Mouse (Mus musculus): ENCODE results near the gene Slc35b2. TPM values are rescaled to one million over a fixed set of nuclear protein-coding genes. Genes with fewer than 3 reads are reported as not detected.

Slc35b2 gene
- 87.6 and 90.5 TPM in 2 replicates for polyA plus RNA-seq (2016; fragmentation: Nextera tagmentation; extraction: Ambion mirVana)

- H3K9me3 ChIP-seq, result no peaks in the 10 kb centered on the region
- H3K9ac ChIP-seq, result peak within 1 kb of the TSS; percentile 89
- H3K27me3 ChIP-seq (replicated peaks), result no peaks in the 10 kb centered on the region
- H3K4me1 ChIP-seq, result peaks cover 29% of the 10 kb centered on the region
- ATAC-seq (ENCODE audit: low FRiP score, low read depth), result peak; percentile 88
- peak within 1 kb of the TSS; percentile 95 for H3K4me2 ChIP-seq (replicated peaks)
- peaks cover 34% of the 10 kb centered on the region for H3K36me3 ChIP-seq
- WGBS, result 1% methylated on average over 59 of the region's 61 CpGs
- peak within 1 kb of the TSS; percentile 76 for H3K27ac ChIP-seq
- H3K4me3 ChIP-seq, result peak within 1 kb of the TSS; percentile 79
Measured at GRCm38 (mm10) chr17:45563655-45564530, at the start of gene Slc35b2. Gene Slc35b2, plus strand, starts transcription at chr17:45563874.

GRCm38 (mm10) chr17:45515204-45515726 lies 48.4 kb upstream of the Slc35b2 start:
- Histone ChIP-seq H3K27me3 (replicated peaks) (no peaks in the 10 kb centered on the region), H3K9ac (no peak overlapping the region), H3K4me2 (replicated peaks) (no peak overlapping the region), H3K27ac (no peak overlapping the region), H3K4me3 (no peak overlapping the region), H3K4me1 (0 out of 2 replicates have a peak, but pooled peaks cover 3% of the 10 kb centered on the region), H3K36me3 (peaks cover 49% of the 10 kb centered on the region), H3K9me3 (no peaks in the 10 kb centered on the region)
- WGBS, result 62% methylated on average over 15 of the region's 15 CpGs
- ATAC-seq (ENCODE audit: low FRiP score, low read depth), result no peak

GRCm38 (mm10) chr17:45515806-45516205 lies 47.9 kb upstream of the Slc35b2 start:
- ATAC-seq (ENCODE audit: low FRiP score, low read depth), result no peak
- Histone ChIP-seq H3K4me1 (0 out of 2 replicates have a peak, but pooled peaks cover 3% of the 10 kb centered on the region), H3K4me3 (no peak overlapping the region), H3K27me3 (replicated peaks) (no peaks in the 10 kb centered on the region), H3K27ac (no peak overlapping the region), H3K9me3 (no peaks in the 10 kb centered on the region), H3K9ac (no peak overlapping the region), H3K36me3 (peaks cover 49% of the 10 kb centered on the region), H3K4me2 (replicated peaks) (no peak overlapping the region)
- WGBS, result 83% methylated on average over 10 of the region's 10 CpGs

- no peaks in the 10 kb centered on the region for H3K27me3 ChIP-seq (replicated peaks)
- no peaks in the 10 kb centered on the region for H3K9me3 ChIP-seq
- ATAC-seq (ENCODE audit: low FRiP score, low read depth), result peak; percentile 42
- H3K4me1 ChIP-seq, result 0 out of 2 replicates have a peak, but pooled peaks cover 3% of the 10 kb centered on the region
- 54% methylated on average over 8 of the region's 8 CpGs for WGBS
- H3K9ac ChIP-seq, result no peak overlapping the region
- no peak overlapping the region for H3K4me3 ChIP-seq
- no peak overlapping the region for H3K4me2 ChIP-seq (replicated peaks)
- H3K27ac ChIP-seq, result no peak overlapping the region
- H3K36me3 ChIP-seq, result peaks cover 45% of the 10 kb centered on the region
Measured at GRCm38 (mm10) chr17:45516488-45516887, 47.2 kb upstream of the Slc35b2 start.

- Histone ChIP-seq H3K4me3 (no peak overlapping the region), H3K36me3 (peaks cover 43% of the 10 kb centered on the region), H3K4me1 (0 out of 2 replicates have a peak, but pooled peaks cover 3% of the 10 kb centered on the region), H3K27ac (no peak overlapping the region), H3K9ac (no peak overlapping the region), H3K9me3 (no peaks in the 10 kb centered on the region), H3K27me3 (replicated peaks) (no peaks in the 10 kb centered on the region), H3K4me2 (replicated peaks) (no peak overlapping the region)
- ATAC-seq (ENCODE audit: low FRiP score, low read depth), result peak; percentile 13; the same call in 1 of the 2 replicates
- WGBS, result 94% methylated on average over 21 of the region's 21 CpGs
Measured at GRCm38 (mm10) chr17:45517135-45517534, 46.5 kb upstream of the Slc35b2 start.

GRCm38 (mm10) chr17:45517549-45518215 lies 46.0 kb upstream of the Slc35b2 start:
- Histone ChIP-seq H3K9ac (no peak overlapping the region), H3K9me3 (no peaks in the 10 kb centered on the region), H3K27ac (no peak overlapping the region), H3K4me1 (peaks cover 6% of the 10 kb centered on the region; the same call in 1 of the 2 replicates), H3K36me3 (peaks cover 43% of the 10 kb centered on the region), H3K27me3 (replicated peaks) (no peaks in the 10 kb centered on the region), H3K4me2 (replicated peaks) (no peak overlapping the region), H3K4me3 (no peak overlapping the region)
- 0 out of 2 replicates have a peak, but pooled peaks have one; percentile 5 for ATAC-seq (ENCODE audit: low FRiP score, low read depth)
- WGBS, result 94% methylated on average over 28 of the region's 28 CpGs

GRCm38 (mm10) chr17:45518766-45519475 lies 44.8 kb upstream of the Slc35b2 start:
- H3K9ac ChIP-seq, result no peak overlapping the region
- H3K4me1 ChIP-seq, result peaks cover 15% of the 10 kb centered on the region
- H3K36me3 ChIP-seq, result peaks cover 43% of the 10 kb centered on the region
- H3K27me3 ChIP-seq (replicated peaks), result no peaks in the 10 kb centered on the region
- H3K27ac ChIP-seq, result no peak overlapping the region
- H3K4me3 ChIP-seq, result no peak overlapping the region
- no peak overlapping the region for H3K4me2 ChIP-seq (replicated peaks)
- no peaks in the 10 kb centered on the region for H3K9me3 ChIP-seq
- ATAC-seq (ENCODE audit: low FRiP score, low read depth), result no peak
- WGBS, result 80% methylated on average over 12 of the region's 12 CpGs

- 80% methylated on average over 11 of the region's 11 CpGs for WGBS
- Histone ChIP-seq H3K36me3 (peaks cover 43% of the 10 kb centered on the region), H3K9ac (no peak overlapping the region), H3K4me3 (no peak overlapping the region), H3K9me3 (no peaks in the 10 kb centered on the region), H3K4me2 (replicated peaks) (no peak overlapping the region), H3K4me1 (peaks cover 15% of the 10 kb centered on the region), H3K27me3 (replicated peaks) (no peaks in the 10 kb centered on the region), H3K27ac (peak overlapping the region; percentile 46; the same call in 1 of the 2 replicates)
- ATAC-seq (ENCODE audit: low FRiP score, low read depth), result no peak
Measured at GRCm38 (mm10) chr17:45520136-45520535, 43.5 kb upstream of the Slc35b2 start.

GRCm38 (mm10) chr17:45523263-45523662 lies 40.4 kb upstream of the Slc35b2 start, which contains the start of gene Tcte1:
Gene Tcte1, plus strand, starts transcription at chr17:45523434.
- peak; percentile 88 for ATAC-seq (ENCODE audit: low FRiP score, low read depth)
- Histone ChIP-seq H3K9ac (peak within 1 kb of the TSS; percentile 51), H3K4me1 (peaks cover 12% of the 10 kb centered on the region), H3K36me3 (peaks cover 27% of the 10 kb centered on the region), H3K4me3 (peak within 1 kb of the TSS; percentile 33), H3K27me3 (replicated peaks) (peaks cover 6% of the 10 kb centered on the region), H3K4me2 (replicated peaks) (peak within 1 kb of the TSS; percentile 77), H3K9me3 (no peaks in the 10 kb centered on the region), H3K27ac (no peak within 1 kb of the TSS)
- under 1% methylated on average over 21 of the region's 21 CpGs for WGBS

GRCm38 (mm10) chr17:45524961-45525360 lies 38.7 kb upstream of the Slc35b2 start:
- peaks cover 12% of the 10 kb centered on the region for H3K4me1 ChIP-seq
- peaks cover 10% of the 10 kb centered on the region for H3K27me3 ChIP-seq (replicated peaks)
- no peak overlapping the region for H3K4me2 ChIP-seq (replicated peaks)
- H3K36me3 ChIP-seq, result peaks cover 11% of the 10 kb centered on the region
- H3K9me3 ChIP-seq, result no peaks in the 10 kb centered on the region
- no peak for ATAC-seq (ENCODE audit: low FRiP score, low read depth)
- WGBS, result 39% methylated on average over 4 of the region's 4 CpGs
- H3K4me3 ChIP-seq, result no peak overlapping the region
- H3K27ac ChIP-seq, result no peak overlapping the region
- no peak overlapping the region for H3K9ac ChIP-seq

GRCm38 (mm10) chr17:45526571-45526970 lies 37.1 kb upstream of the Slc35b2 start:
- H3K27me3 ChIP-seq (replicated peaks), result peaks cover 15% of the 10 kb centered on the region
- 22% methylated on average over 5 of the region's 5 CpGs for WGBS

More at GRCm38 (mm10) chr17:45526571-45526970, 37.1 kb upstream of the Slc35b2 start:
- no peaks in the 10 kb centered on the region for H3K9me3 ChIP-seq
- H3K9ac ChIP-seq, result no peak overlapping the region
- no peaks in the 10 kb centered on the region for H3K36me3 ChIP-seq
- H3K27ac ChIP-seq, result no peak overlapping the region
- no peak for ATAC-seq (ENCODE audit: low FRiP score, low read depth)
- no peak overlapping the region for H3K4me3 ChIP-seq
- peaks cover 12% of the 10 kb centered on the region for H3K4me1 ChIP-seq
- no peak overlapping the region for H3K4me2 ChIP-seq (replicated peaks)
